Mouse (Mus musculus) embryo, embryonic 11 days (tissue): ENCODE results near the gene Trim28.

Experiments used
- DNase-seq: peaks from one replicate; pipeline ENCODE4 v3.0.0-alpha.2; 2015

Trim28 gene

DNA sequence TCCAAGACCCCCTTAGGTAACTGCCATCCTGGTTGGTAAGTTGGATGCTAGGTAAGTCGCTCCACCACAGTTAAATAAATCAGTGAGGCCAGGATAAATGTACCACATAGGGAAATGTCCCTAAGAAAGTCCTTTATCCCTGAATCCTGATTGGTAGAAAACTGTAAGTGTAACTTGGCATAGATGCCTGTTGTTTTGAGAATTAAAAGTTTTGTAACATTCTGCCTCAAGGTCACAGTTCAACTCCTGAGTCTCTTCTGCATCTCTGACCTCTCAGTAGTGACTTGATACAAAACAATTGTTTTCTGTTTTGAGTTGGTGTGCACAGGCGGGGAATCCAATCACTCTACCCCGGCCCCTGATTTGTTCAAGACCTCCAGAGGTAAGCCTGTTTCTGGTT lies at the start of gene Trim28:
Gene Trim28 (plus strand): TSS at position 264 of the 400 bp plus-strand sequence.
- no peak for DNase-seq

DNA sequence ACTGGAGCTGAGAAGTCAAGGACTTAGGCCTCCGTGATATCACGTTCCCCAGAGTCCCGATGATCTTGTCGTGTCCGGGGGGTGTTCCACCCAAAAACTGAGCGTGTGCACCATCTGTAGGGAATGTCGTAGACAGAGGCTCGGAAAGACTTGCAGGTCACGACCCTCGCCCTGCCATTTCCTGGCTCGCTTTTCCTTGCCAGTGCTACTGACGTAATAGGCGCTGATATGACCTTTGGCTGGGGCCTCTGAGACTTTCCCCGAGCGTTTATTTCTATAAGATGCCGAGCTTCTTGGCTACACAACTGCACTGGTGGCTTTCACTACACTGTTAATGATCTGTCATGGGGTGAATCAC lies 49.1 kb upstream of the Trim28 start:
- no peak for DNase-seq

DNA sequence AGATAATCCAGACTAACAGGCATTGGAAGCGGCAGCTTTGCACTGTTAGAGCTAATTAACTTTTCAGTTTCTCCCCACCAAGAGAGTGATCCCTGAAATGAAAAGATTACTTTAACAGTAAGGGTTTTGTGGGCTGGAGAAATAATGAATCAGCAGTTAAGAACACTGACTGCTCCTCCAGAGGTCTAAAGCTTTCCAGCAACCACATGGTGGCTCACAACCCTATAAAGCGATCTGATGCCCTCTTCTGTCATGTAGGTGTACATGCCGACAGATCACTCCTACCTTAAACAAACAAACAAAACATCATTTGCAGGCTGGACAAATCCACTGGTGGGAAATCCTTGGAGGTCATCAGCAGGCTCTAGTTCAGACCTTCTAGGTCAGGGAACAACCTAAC lies 44.0 kb upstream of the Trim28 start:
- DNase-seq, result no peak

DNA sequence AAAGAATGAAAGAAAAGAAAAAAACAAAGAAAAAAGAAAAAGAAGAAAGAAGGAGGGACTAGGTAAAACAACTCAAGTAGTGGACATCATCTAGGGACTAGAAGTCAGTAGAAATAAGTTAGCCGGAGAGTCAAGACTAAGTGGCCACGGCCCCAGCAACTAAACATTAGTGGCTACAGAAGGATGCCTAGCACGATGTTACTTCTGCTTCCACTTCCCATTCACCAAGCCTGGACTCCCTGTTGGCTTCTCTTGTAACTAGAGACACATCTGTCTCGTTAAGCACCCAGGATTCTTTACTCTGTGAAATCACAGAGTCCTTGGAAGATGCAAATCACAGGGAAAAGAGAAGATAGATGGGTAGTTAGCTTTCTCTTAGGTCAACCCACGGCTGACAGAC lies 41.4 kb upstream of the Trim28 start:
- no peak for DNase-seq

DNA sequence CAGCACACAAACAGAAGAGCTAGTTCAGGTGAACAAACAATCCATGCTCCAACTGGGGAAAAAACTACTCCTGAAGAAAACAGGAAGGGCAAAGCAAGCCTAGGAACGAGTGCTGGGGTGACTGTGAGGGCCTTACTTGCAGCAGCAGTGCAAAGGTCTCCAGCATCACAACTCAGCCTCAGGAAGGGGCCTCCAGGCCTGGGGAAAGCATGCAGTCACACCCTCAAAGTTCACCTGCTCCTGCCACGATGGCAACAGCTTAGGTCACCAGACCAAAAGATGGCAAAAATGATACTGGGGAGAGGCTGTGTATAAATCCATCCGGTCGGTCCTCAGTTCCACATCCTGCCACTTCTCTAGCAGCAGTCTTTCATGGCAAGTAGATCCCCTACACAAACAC lies 40.0 kb upstream of the Trim28 start:
- no peak for DNase-seq

DNA sequence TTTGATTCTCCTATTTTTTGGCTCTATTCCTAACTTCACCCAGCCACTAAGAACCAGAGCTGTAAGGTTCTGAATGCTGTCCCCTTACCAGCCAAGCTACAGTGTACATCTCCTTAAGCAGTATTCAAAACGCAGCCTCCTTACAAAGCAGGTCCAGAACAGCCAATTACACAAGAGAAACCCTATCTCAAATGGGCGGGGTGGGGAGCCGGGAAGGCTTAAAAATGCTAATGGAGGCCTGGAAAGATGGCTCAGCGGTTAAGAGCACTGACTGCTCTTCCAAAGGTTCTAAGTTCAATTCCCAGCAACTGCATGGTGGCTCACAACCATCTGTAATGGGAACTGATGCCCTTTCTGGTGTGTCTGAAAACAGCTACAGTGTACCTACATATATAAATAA lies 39.2 kb upstream of the Trim28 start:
- no peak for DNase-seq

DNA sequence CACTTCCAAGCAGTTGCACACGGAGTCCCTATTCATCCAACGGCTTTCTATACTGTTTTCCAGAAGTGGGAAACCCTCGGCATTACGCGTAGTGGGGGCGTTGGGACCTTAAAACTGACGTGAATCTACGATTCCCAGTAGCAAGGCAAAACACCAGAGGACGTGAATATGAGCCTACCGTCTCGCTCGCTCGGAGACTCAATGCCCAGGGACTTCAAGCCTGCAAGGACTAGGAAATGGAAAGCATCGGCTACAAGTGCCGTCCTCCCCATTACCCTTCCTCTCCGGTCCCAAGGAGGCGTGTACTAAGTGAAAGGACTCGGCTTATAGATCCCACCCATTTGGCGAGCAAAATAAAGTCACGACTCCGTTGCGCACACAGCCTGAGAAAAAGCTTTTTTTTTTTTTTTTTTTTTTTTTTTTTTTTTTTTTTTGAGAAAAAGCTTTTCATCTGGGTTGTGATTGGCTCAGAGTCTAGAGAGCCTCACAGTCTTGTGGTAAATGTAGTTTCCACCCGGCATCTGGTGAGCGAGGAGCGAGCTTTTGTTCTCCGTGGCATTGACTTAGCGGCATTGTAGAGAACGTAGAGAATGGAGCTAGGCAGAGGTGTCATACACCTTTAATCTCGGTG lies 37.3 kb upstream of the Trim28 start:
- peak; percentile 87 for DNase-seq

DNA sequence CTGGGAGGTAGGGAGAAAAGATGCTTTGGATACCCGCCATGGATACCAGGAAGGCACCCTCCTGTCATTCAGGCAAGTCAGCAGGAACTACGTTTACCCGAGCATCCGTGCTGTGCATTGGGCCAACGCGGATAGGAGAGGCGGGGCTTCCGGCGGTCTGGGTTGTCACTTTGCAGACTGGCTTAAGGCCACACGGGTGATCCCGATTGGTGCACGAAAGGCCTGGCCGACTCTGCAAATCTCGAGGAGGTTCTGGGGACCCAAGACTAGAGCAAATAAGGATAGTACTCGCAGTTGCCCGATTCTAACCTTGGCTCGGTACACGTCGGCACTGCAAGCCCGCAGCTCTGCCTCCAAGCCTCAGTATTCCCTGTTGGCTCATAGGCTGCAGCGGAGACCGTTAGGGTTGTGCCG lies 33.2 kb upstream of the Trim28 start, which contains the start of gene Zfp324:
Gene Zfp324 (plus strand): TSS at position 161 of the 414 bp plus-strand sequence.
- DNase-seq, result peak; percentile 92

DNA sequence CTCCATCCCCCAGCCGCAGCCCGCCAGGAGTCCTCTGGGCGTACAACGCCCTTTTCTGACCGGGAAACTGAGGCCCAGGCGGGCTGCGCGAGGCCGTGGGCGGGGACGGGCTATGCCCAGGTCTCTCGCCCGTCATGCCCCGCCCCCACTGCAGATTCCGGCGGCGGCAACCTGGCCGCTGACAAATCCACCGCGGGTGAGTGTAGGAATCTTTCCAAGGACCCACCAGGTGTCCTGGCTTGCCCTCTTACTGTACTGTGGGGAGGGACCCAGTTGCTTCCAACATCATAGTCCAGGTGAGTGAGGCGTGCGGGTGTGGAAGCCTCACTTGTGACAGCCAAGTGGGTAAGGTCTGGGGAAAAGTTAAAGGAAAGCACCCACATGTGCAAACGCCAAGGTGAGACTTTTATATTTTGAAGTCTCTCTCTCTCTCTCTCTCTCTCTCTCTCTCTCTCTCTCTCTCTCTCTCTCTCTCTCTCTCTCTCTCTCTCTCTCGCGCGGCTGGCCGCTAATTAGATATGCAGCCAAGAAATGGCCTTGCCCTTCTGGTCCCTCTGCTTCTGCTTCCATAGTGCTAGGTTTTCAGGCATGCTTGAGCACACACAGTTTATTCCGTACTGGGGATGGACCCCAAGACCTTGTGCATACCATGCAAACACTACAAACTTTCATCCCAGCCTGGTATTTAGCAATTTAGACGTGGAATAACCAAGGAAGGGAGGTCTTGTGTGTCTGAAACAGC lies 32.6 kb upstream of the Trim28 start:
- peak; percentile 71 for DNase-seq

DNA sequence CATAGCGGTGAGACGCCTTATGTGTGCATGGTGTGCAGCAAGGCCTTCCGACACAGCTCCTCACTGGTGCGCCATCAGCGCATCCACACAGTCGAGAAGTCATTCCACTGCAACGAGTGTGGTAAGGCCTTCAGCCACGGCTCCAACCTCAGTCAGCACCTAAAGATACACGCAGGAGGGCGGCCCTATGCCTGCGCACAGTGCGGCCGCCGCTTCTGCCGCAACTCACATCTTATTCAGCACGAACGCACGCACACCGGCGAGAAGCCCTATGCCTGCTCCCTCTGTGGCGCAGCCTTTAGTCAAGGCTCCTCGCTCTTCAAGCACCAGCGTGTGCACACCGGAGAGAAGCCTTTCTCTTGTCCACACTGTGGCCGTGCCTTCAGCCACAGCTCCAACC lies 28.0 kb upstream of the Trim28 start:
- no peak for DNase-seq

DNA sequence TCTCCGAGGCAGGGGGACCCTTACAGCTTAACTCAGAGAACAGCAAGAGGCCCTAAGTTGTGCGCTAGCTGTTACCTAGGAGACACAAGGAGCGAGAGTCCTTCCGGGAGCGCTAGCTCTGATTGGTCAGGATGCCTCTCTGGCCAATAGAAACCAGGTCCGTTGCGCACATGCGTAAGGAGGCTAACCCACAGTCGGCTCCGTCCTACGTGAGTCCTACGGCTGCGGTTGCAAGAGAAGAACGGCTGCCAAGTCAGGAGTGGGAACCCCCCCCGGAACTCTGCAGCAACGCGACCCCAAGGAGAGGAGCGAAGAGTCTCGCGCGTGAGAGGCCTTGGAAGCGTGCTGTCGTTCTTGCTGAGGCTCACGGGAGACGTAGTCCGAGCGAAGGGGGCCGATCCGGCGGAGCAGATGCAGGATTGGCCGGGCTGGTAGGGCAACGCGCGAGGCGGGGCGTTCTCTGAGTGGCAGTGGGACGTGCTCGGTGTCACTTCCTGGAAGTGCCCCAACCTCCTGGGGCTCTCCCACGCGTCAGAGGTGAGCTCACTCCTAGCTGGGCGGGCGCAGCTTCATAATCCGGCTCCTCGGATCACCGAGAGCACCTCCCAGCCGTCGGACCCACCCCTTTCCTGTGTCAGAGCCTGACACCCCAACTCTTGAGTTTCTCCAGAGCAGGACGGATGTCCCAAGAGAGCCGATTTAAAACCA lies 21.1 kb upstream of the Trim28 start, which contains the start of gene Zfp446:
Gene Zfp446 (plus strand): TSS at position 167 of the 708 bp plus-strand sequence.
- peak; percentile 98 for DNase-seq

DNA sequence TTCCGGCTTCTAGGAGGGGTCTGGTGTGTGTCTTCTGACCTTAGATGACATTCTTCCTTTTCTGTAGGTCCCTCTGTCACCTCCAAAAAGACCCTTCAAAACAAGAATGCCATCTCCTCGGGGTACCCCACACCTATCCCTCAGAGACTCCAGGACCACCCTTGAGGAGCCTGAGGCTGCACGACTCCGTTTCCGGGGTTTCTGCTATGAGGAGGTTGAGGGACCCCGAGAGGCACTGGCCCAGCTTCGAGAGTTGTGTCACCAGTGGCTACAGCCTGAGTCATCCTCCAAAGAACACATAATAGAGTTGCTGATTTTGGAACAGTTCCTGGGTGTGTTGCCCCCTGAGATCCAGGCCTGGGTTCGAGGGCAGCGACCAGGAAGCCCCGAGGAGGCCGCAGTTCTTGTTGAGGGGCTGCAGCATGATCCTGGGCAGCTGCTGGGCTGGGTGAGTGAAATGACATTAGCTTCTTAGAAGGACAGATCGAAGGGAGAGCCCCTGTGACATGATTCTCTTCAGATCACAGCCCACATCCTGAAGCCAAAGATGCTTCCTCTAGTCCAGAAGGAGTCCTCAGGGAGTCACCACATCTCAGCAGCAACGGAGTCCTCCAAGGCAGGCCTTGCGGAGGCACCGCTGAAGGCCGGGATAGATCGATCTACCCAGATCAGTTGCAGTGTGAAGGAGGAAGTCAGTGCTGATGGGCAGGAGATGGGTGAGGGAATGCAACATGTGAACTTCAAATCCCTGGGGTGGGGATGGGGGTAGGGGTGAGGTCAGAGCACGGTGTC lies 19.8 kb upstream of the Trim28 start:
- no peak for DNase-seq

DNA sequence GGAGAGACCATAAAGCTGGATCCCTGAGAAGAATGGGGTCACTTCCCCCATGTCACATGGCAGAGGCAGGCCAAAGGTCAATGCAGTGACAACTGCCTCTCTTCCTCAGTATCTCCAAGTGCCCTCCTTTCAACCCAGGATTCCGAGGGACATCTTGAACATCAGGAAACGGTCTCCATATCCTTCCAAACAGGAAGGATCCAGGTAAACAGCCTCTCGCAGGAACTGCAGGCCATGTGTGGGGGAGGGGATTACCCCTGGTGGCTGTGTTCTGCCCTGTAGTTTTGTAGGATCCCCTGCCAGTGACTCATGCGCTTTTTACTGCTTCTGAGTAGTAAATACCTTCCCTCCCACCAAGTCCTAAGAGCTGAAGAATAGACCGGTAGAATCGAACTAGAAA lies 19.1 kb upstream of the Trim28 start:
- DNase-seq, result no peak

DNA sequence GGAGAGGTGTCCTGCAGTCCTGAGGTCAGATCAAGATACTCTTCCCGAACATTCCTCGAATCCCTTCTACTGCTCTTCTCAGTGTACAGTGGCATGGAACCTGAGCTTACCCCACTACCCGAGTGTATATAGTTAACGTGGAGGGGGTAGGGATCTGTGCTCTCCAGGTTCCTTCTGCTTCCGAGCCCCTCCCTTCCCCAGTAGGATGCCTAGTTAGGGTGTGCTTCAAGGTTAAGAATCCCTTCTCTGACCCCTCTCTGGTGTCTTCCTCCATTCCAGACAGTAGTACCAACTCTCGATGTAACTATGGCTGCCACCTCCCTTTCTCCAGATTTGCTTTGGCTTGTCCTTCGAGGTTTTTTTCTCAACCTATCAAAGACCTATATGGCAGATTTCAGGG lies 18.6 kb upstream of the Trim28 start:
- no peak for DNase-seq

DNA sequence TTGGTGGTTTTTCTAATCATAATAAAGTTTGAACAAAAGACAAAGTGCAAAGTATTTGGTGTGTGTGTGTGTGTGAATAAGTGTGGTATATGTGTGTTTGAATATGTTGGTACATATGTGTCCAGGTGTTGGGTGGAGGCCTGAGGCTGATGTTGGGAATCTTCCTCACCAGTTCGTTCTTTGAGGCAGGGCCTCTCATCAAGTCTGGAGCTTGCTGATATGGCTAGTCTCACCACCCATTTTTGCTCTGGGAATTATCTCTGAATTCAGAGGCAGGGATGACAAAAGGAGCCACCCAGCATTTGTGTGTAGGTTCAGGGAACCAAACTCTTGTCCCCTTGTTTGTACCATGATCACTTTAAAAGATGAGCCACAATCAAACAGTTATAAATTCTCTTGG lies 13.2 kb upstream of the Trim28 start:
- no peak for DNase-seq

DNA sequence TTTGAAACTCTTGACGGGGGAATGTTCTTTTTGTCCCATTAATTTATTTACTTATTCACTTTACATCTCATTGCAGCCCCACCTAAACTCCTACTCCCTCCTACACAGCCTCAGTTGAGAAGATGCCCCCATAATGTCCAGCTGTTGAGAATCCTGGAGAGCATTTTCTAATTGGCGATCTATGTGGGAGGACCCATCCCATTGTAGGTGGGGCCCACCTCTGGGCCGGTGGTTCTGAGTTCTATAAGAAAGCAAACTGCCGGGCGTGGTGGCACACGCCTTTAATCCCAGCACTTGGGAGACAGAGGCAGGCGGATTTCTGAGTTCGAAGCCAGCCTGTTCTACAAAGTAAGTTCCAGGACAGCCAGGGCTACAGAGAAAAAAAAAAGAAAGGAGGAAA lies 12.0 kb upstream of the Trim28 start:
- no peak for DNase-seq

DNA sequence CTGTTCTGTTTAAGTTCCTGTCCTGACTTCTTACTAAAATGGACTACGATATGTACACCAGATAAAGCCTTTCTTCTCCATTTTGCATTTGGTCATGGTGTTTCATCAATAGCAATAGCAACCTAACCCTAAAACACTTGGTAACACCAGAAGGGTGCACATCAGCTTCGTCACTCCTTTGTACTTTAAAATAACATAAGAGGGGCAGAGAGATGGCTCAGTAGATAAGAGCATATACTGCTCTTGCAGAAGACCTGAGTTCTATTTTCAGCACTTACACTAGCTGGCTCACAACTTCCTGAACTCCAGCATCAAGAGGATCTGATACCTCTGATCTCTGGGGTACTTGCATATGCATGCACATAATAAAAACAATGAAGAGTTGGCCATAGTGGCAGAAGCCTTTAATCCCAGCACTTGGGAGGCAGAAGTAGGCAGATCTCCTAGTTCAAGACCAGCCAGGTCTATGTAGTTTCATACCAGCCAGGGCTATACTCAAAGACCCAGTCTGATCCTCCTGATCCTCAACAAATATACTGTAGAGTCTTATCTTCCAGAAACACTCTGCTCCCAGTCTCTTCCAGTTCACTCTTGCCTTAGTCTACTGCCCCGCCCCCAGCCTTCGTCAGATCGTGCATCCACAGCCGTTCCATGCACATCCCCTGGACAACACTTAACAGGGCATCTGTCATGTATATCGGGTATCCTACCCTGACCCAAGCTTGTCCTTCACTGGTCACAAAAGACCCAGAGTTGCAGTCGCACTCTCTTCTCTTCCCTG lies 11.3 kb upstream of the Trim28 start:
- no peak for DNase-seq

DNA sequence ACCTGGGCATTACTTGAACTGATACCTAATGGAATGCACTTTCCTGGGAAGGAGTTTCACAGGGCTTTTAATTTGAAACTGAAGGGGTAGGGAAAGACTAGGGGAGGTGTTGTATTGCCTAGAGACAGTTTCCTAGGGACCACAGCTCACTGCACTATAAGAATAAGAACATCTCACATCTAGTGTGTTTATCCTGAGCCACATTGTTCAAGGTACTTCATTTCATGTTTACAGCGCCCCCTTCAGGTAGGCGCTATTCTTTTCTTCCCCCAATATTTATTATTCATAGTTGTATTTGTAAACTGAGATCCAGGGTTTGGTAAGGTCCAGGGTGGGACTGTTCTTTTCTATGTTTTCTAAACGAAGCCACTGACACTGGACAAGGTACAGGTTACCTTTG lies 6.7 kb upstream of the Trim28 start:
- DNase-seq, result peak; percentile 14

DNA sequence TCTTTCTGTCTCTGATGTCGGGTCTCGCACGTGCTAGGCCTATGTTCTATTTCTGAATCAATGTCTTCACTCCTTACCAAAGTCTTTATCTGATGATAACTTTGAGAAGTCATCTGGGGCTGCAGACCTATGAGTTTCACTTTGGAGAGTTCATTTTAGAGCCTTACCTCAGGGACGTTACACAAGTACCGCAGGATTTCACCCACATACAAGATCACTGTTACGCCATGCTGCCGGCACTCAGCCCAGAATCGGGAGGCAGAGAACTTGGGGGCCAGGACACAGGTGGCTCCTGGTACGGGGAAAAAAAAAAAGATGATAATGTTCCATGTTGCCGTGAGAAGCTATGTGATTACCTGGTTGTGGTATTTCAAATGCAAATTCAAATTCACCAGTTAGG lies 5.8 kb upstream of the Trim28 start:
- DNase-seq, result no peak

DNA sequence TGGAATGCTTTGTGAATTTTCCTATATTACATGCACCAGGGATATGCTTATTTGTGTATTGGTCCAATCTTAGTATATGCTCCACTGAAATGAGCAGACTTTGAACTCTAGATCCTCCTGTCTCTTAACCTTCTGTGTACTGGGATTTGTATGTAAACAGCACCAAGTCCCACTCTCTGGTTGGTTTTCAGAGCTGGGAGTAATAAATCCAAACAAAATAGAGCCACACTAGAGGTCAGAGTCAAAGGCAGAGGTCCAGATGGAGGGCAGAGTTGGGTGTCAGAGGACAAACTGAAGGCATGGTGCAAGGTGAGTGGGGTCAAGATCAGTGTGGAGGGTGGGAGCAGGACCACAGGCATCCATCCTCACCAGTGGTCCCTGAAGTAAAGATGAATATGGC lies 3.1 kb upstream of the Trim28 start:
- DNase-seq, result no peak

DNA sequence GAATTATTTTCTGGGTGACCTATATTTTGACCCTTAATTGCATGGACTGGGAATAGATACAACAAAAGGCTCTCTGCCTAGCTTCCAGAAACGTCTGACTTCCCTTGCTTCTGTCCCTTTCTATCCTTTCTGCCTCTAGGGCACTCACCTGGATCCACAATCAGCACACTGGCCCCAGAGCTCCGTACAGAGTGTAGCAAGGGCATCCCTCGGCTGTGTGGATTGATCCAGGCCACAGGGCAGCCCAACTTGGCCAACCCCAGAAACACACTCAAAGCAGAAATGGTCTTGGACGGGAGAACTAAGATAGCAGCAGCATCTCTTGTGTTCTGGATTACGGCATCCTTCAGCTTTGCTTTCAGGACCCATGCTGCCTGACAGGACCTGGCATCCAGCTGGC lies 1.7 kb upstream of the Trim28 start:
- no peak for DNase-seq

DNA sequence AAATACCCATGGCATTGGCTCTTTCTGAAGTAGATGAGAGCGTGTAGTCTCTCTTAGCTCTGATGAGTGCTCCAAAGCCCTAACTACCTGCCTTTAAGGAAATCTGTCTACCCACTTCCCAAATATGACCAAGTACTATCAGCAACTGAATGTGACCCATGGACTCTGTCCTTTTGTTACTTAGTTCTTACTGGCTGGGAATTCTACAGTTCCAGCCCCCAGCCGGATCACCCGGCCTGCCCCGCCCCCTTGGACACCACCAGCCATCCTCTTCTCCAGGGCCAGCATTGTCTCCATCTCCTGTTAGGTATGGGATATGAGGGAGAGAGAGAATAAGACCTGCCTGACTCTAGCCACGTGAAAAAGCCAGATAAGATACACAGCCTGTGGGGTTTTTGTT lies 861 bp upstream of the Trim28 start, which contains the start of gene Slc27a5:
Gene Slc27a5 (minus strand): TSS at position 140 of the 400 bp plus-strand sequence.
- DNase-seq, result no peak
